ENCODE assay signal across 7 mouse cellular contexts in the genomic region with DNA sequence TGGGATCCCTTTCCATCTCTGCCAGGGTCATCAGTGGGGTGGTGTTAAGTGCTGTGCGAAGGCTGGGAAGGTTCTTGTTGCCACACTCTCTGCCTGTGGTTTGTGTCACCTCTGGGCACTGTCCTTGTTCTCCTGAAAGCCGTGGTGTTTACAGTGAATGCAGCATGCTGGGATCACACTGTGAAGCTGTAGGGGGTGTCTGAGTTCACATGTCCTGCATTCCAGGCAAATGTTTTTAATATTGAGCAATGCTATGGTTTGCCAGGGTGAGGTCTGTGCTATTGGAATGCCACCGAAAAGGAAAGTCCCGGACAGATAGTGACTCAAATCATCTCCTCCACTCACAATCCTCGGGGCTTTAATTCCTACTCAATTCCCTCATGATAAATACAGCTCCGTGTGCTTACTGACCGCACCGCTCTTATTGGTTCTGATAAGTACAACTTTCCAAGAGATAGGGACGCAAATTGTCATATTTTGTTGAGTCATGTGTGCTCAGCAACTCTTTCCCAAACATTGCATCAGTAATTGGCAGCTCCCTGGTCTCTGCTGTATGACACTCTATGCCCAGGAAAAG.
A peak's percentile ranks its signal among the peaks of the same experiment; 100 is the strongest.
DNase-seq lines count a peak whose midpoint lies in the region; ATAC-seq lines count a peak whose summit lies in the region.

No protein-coding gene starts in this region.

- H3K36me3 ChIP-seq in heart, embryonic 11.5 days (ENCODE audit: control insufficient read depth, insufficient read depth, low read length) = no peaks in the 10 kb centered on the region
- no peaks in the 10 kb centered on the region for H3K36me3 ChIP-seq in liver, embryonic 13.5 days

- WGBS in heart, embryonic 11.5 days (ENCODE audit: insufficient replicate concordance) = 10% methylated on average over 9 of the region's 9 CpGs
- WGBS in liver, embryonic 13.5 days (ENCODE audit: insufficient replicate concordance) = 9% methylated on average over 9 of the region's 9 CpGs

- H3K9ac ChIP-seq in heart, embryonic 11.5 days (ENCODE audit: low read depth, low read length) = peak overlapping the region; percentile 43; the same call in 1 of the 2 replicates
- H3K9ac ChIP-seq in liver, embryonic 13.5 days = peak overlapping the region; percentile 8; the same call in 1 of the 2 replicates

- no peaks in the 10 kb centered on the region for H3K27me3 ChIP-seq in heart, embryonic 11.5 days (ENCODE audit: control insufficient read depth, insufficient read depth, low read length)
- no peaks in the 10 kb centered on the region for H3K27me3 ChIP-seq in liver, embryonic 13.5 days

- peaks cover 13% of the 10 kb centered on the region for H3K4me1 ChIP-seq in heart, embryonic 11.5 days (ENCODE audit: control insufficient read depth, insufficient read depth, low read length)
- H3K4me1 ChIP-seq in liver, embryonic 13.5 days (replicated peaks) = peaks cover 50% of the 10 kb centered on the region

- H3K9me3 ChIP-seq in heart, embryonic 11.5 days (replicated peaks; ENCODE audit: control insufficient read depth, low read length) = no peaks in the 10 kb centered on the region
- no peaks in the 10 kb centered on the region for H3K9me3 ChIP-seq in liver, embryonic 13.5 days (replicated peaks)

- peak; percentile 57; the same call in 1 of the 2 replicates for ATAC-seq in heart, embryonic 11.5 days (replicated peaks; ENCODE audit: insufficient number of reproducible peaks, low FRiP score, low TSS enrichment)
- peak; percentile 86 for ATAC-seq in liver, embryonic 13.5 days (ENCODE audit: low read depth)

- peak overlapping the region; percentile 66 for H3K27ac ChIP-seq in heart, embryonic 11.5 days (ENCODE audit: low read depth, low read length)
- H3K27ac ChIP-seq in liver, embryonic 13.5 days = peak overlapping the region; percentile 62; the same call in 1 of the 2 replicates

- 0 out of 2 replicates have a peak overlapping the region, but pooled peaks have one; percentile 12 for H3K4me3 ChIP-seq in heart, embryonic 11.5 days (ENCODE audit: low read depth, low read length)
- peak overlapping the region; percentile 16; the same call in 1 of the 2 replicates for H3K4me3 ChIP-seq in liver, embryonic 13.5 days (replicated peaks)

- DNase-seq in R1 (ENCODE audit: low read depth, low spot score) = peak; percentile 17
- DNase-seq in c-Kit-positive CD71-positive TER-119-negative erythroid progenitor cells, embryonic 14.5 days (ENCODE audit: low read depth) = peak; percentile 22
- DNase-seq in liver, embryonic 13.5 days = peak; percentile 35
- peak; percentile 75 for DNase-seq in skeletal muscle tissue, adult 2 months (ENCODE audit: low read depth, low spot score)
- no peak for DNase-seq in layer of hippocampus, postnatal 10 days (ENCODE audit: low spot score in 2 of 2)
- no peak for DNase-seq in B cell, adult 2 months

- peak overlapping the region; percentile 56 for H3K4me2 ChIP-seq in heart, embryonic 11.5 days
- H3K4me2 ChIP-seq in liver, embryonic 13.5 days = peak overlapping the region; percentile 48

Comparison
In these comparisons a context has a peak if more than half of its experiments do, and no peak if none do; other contexts are left out.
1. DNase-seq: peak in R1 (single experiment), c-Kit-positive CD71-positive TER-119-negative erythroid progenitor cells, embryonic 14.5 days (single experiment), liver, embryonic 13.5 days (single experiment) and skeletal muscle tissue, adult 2 months (single experiment); none in layer of hippocampus, postnatal 10 days (0 of 2) and B cell, adult 2 months (0 of 2).